Mouse (Mus musculus) left cerebral cortex, adult 11 months (tissue): ENCODE results near the gene Lrmda.

Experiments
- DNase-seq: peaks from one replicate; pipeline ENCODE4 v3.0.0; 2022; ENCODE audit warnings: low spot score

Lrmda gene

GRCm38 (mm10) chr14:22807726-22808594, 788.4 kb downstream of the Lrmda start:
- peak; percentile 28 for DNase-seq

GRCm38 (mm10) chr14:22808595-22809166, 789.2 kb downstream of the Lrmda start:
- no peak for DNase-seq

- DNase-seq: no peak
Measured at GRCm38 (mm10) chr14:22809229-22809628, 789.7 kb downstream of the Lrmda start.

- DNase-seq: no peak
Measured at GRCm38 (mm10) chr14:22810531-22810930, 791.0 kb downstream of the Lrmda start.

- no peak for DNase-seq
Measured at GRCm38 (mm10) chr14:22812824-22813223, 793.3 kb downstream of the Lrmda start.

- DNase-seq: no peak
Measured at GRCm38 (mm10) chr14:22813389-22813788, 793.9 kb downstream of the Lrmda start.

GRCm38 (mm10) chr14:22814811-22815345, 795.4 kb downstream of the Lrmda start:
- no peak for DNase-seq

- no peak for DNase-seq
Measured at GRCm38 (mm10) chr14:22817346-22818201, 798.1 kb downstream of the Lrmda start.

GRCm38 (mm10) chr14:22818202-22818530, 798.7 kb downstream of the Lrmda start:
- DNase-seq: no peak

GRCm38 (mm10) chr14:22822942-22823341, 803.4 kb downstream of the Lrmda start:
- no peak for DNase-seq

- no peak for DNase-seq
Measured at GRCm38 (mm10) chr14:22826825-22827224, 807.3 kb downstream of the Lrmda start.

GRCm38 (mm10) chr14:22837058-22837457, 817.5 kb downstream of the Lrmda start:
- DNase-seq: no peak

GRCm38 (mm10) chr14:22841136-22841535, 821.6 kb downstream of the Lrmda start:
- DNase-seq: no peak

GRCm38 (mm10) chr14:22844006-22844405, 824.5 kb downstream of the Lrmda start:
- no peak for DNase-seq

GRCm38 (mm10) chr14:22845401-22845800, 825.9 kb downstream of the Lrmda start:
- DNase-seq: no peak

- DNase-seq: no peak
Measured at GRCm38 (mm10) chr14:22847011-22847786, 827.7 kb downstream of the Lrmda start.

- no peak for DNase-seq
Measured at GRCm38 (mm10) chr14:22849108-22849507, 829.6 kb downstream of the Lrmda start.

GRCm38 (mm10) chr14:22860631-22861030, 841.1 kb downstream of the Lrmda start:
- DNase-seq: peak; percentile 22

- no peak for DNase-seq
Measured at GRCm38 (mm10) chr14:22864132-22864531, 844.6 kb downstream of the Lrmda start.

- DNase-seq: no peak
Measured at GRCm38 (mm10) chr14:22874584-22874983, 855.1 kb downstream of the Lrmda start.

GRCm38 (mm10) chr14:22887182-22887581, 867.7 kb downstream of the Lrmda start:
- no peak for DNase-seq

GRCm38 (mm10) chr14:22899312-22899711, 879.8 kb downstream of the Lrmda start:
- no peak for DNase-seq
